Mouse (Mus musculus) megakaryocyte, embryonic 14.5 days (primary cell): ENCODE measurements around the gene Tmem109. TPM values are rescaled to one million over a fixed set of nuclear protein-coding genes. Genes with fewer than 3 reads are reported as not detected.
A peak's percentile ranks its signal among the peaks of the same experiment; 100 is the strongest.

Source experiments
- H3K27me3 ChIP-seq: replicated peaks from 2 replicates; pipeline ENCODE3; 2012; ENCODE audit warnings: inconsistent platforms
- H3K36me3 ChIP-seq: replicated peaks from 2 replicates; pipeline ENCODE3; 2012; ENCODE audit warnings: low read length, inconsistent platforms, mixed read lengths
- H3K4me1 ChIP-seq: 2 replicates; pipeline ENCODE4 v1.6.1; 2012; ENCODE audit warnings: inconsistent platforms
- H3K4me3 ChIP-seq: replicated peaks from 2 replicates; pipeline ENCODE3; 2012; ENCODE audit warnings: moderate library complexity, mild to moderate bottlenecking, inconsistent platforms
- H3K9me3 ChIP-seq: 2 replicates; pipeline ENCODE4 v1.6.1; 2012; ENCODE audit warnings: inconsistent platforms
- FLI1 ChIP-seq: IDR thresholded peaks from 2 replicates; pipeline ENCODE4 v1.6.1; 2012; ENCODE audit warnings: low read length, inconsistent platforms, mixed read lengths
- GATA1 ChIP-seq: IDR thresholded peaks from 3 replicates; pipeline ENCODE4 v1.6.1; 2012; ENCODE audit warnings: mixed read lengths, low read length, inconsistent platforms, borderline replicate concordance
- polyA plus RNA-seq: library from polyadenylated mRNA; stranded (reverse); fragments of >175 nt; gene quantifications from 2 replicates; pipeline ENCODE4 v1.2.3, GENCODE M21; 2012; ENCODE audit warnings: low replicate concordance; ENCODE audit not compliant: insufficient read depth

Gene Tmem109
- polyA plus RNA-seq, 1 experiment: 17.2 TPM

DNA sequence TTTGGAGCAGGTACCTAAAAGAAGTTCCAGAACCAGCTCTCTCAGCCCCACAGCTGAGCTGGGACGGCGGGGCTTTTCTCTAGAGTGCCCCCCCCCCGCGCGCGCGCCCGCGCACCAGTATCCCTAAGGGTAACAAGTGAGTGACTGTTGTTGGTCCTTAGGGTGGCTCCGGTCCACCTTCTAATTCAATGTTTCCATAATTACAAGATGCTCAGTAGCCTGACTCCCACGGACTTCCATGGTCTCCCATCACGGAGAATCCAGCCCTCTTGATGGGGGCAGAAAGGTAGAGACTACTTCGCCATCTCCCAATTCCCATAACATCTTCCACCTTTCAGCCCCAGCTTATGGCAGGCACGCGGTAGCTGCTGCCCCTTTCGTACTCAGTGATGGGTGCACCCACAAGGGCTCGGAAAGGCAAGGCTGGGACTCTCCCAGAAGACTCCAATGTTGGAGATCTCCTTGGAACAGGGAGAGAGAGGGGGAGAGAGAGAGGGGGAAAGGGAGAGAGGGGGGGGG, 13.1 kb downstream of the Tmem109 start:
- Histone ChIP-seq H3K36me3 (peaks cover 26% of the 10 kb centered on the region), H3K4me1 (peaks cover 16% of the 10 kb centered on the region), H3K27me3 (peaks cover 83% of the 10 kb centered on the region), H3K9me3 (peaks cover 5% of the 10 kb centered on the region; the same call in 1 of the 2 replicates), H3K4me3 (peak overlapping the region; percentile 13)
- TF ChIP-seq GATA1: no peak

DNA sequence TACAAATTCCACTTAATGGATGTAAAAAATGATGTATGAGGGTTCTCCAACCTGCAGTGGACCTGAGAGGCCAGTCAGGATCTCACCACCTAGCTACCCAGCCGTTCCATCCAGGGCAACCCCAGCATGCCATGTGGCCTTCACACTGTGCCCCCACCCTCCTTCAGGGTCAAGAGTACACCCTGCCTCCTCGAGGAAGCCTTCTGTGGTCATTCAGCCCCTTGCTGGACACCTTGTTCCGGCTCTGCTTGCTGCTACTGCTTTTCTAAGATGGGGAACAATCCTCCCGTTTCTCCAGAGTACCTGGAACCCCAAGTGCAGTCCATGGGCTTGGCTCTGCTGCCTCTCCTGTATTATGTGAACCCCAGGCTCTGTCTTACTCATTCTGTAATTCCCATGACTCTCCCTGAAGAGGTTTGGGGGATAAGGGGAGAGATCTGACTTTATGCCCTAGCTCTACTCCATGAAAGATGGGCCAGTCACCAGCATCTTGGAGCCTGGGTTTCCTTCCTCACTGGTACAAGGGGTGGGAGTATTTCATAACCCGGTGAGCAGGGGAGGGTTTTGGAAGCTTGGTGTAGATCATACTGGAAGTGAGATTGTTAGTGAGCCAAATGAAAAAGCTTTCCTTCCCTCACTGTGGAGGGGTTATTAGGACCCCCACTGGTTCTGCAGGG, 13.7 kb downstream of the Tmem109 start:
- no peak for TF ChIP-seq FLI1
- no peak for TF ChIP-seq GATA1
- peaks cover 20% of the 10 kb centered on the region for H3K36me3 ChIP-seq
- no peak overlapping the region for H3K4me3 ChIP-seq
- H3K4me1 ChIP-seq: peaks cover 16% of the 10 kb centered on the region
- H3K9me3 ChIP-seq: peaks cover 5% of the 10 kb centered on the region; the same call in 1 of the 2 replicates
- peaks cover 89% of the 10 kb centered on the region for H3K27me3 ChIP-seq

DNA sequence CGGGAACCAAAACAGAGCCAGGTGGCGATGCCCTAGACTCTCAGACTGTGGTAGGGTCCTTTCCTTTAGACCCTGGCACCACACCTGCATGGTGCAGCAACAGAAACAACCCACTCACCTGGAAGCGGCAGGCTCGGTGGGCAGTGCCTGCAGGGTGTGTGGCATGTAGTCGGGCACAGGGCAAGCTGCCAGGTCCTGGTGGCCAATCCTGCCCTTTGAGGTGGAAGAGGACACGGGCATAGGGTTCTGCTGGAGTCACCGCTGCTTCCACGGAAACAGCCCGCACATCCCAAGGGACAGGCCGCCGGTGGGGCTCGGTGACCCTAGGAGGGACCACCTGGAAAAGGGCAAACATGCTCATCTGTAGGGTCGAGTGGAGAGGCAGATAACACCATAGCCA, 15.4 kb downstream of the Tmem109 start:
- Histone ChIP-seq H3K9me3 (peaks cover 5% of the 10 kb centered on the region; the same call in 1 of the 2 replicates), H3K4me3 (no peak overlapping the region), H3K4me1 (peaks cover 16% of the 10 kb centered on the region), H3K36me3 (peaks cover 3% of the 10 kb centered on the region), H3K27me3 (peaks cover 93% of the 10 kb centered on the region)
- TF ChIP-seq FLI1 (no peak), GATA1 (no peak)

GRCm38 (mm10) chr19:10860072-10860497, 21.7 kb downstream of the Tmem109 start:
- TF ChIP-seq FLI1: no peak
- no peak for TF ChIP-seq GATA1
- peaks cover 95% of the 10 kb centered on the region for H3K27me3 ChIP-seq
- H3K9me3 ChIP-seq: no peaks in the 10 kb centered on the region
- H3K4me1 ChIP-seq: no peaks in the 10 kb centered on the region
- no peaks in the 10 kb centered on the region for H3K36me3 ChIP-seq
- no peak overlapping the region for H3K4me3 ChIP-seq

DNA sequence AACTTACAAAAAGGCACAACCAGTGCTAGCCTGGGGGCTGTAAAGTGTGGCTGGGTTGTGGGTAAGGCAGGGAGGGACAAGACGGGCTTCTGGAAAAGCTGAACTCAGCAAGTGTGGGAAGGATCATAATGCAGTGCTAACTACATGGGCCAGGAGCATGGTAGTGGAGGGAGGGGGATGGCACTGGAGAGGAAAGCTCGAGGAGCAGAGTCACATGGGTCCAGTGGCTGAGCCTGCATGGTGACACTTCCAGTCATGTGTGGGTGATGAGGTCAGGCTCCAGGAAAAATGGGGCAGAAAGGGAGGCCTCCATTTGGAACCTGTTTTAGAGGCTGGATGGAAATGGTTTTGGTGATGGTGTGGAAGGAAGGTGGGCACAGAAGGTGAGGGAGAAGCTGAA, 25.3 kb downstream of the Tmem109 start:
- no peak for TF ChIP-seq GATA1
- no peak for TF ChIP-seq FLI1
- H3K4me3 ChIP-seq: no peak overlapping the region
- H3K9me3 ChIP-seq: no peaks in the 10 kb centered on the region
- no peaks in the 10 kb centered on the region for H3K4me1 ChIP-seq
- peaks cover 97% of the 10 kb centered on the region for H3K27me3 ChIP-seq
- no peaks in the 10 kb centered on the region for H3K36me3 ChIP-seq

GRCm38 (mm10) chr19:10855422-10855821, 26.4 kb downstream of the Tmem109 start:
- H3K4me3 ChIP-seq: no peak overlapping the region
- H3K9me3 ChIP-seq: no peaks in the 10 kb centered on the region
- H3K27me3 ChIP-seq: peaks cover 98% of the 10 kb centered on the region
- no peaks in the 10 kb centered on the region for H3K4me1 ChIP-seq
- no peaks in the 10 kb centered on the region for H3K36me3 ChIP-seq
- TF ChIP-seq FLI1 (no peak), GATA1 (no peak)

GRCm38 (mm10) chr19:10847311-10848087, 34.3 kb downstream of the Tmem109 start:
- TF ChIP-seq FLI1: no peak
- no peak for TF ChIP-seq GATA1
- Histone ChIP-seq H3K4me1 (peaks cover 8% of the 10 kb centered on the region), H3K27me3 (peaks cover 91% of the 10 kb centered on the region), H3K4me3 (peak overlapping the region; percentile 59), H3K9me3 (no peaks in the 10 kb centered on the region; the same call in 1 of the 2 replicates), H3K36me3 (no peaks in the 10 kb centered on the region)

- peaks cover 91% of the 10 kb centered on the region for H3K27me3 ChIP-seq
- TF ChIP-seq FLI1: no peak
- TF ChIP-seq GATA1: no peak
- H3K36me3 ChIP-seq: no peaks in the 10 kb centered on the region
- peaks cover 20% of the 10 kb centered on the region for H3K4me1 ChIP-seq
- no peaks in the 10 kb centered on the region; the same call in 1 of the 2 replicates for H3K9me3 ChIP-seq
- peak overlapping the region; percentile 6 for H3K4me3 ChIP-seq
These were observed 35.7 kb downstream of the Tmem109 start for GRCm38 (mm10) chr19:10846150-10846549.

- no peak overlapping the region for H3K4me3 ChIP-seq
- H3K36me3 ChIP-seq: no peaks in the 10 kb centered on the region
- peaks cover 20% of the 10 kb centered on the region for H3K4me1 ChIP-seq
- TF ChIP-seq FLI1: no peak
- TF ChIP-seq GATA1: no peak
- peaks cover 88% of the 10 kb centered on the region for H3K27me3 ChIP-seq
- no peaks in the 10 kb centered on the region; the same call in 1 of the 2 replicates for H3K9me3 ChIP-seq
These were observed 36.3 kb downstream of the Tmem109 start for GRCm38 (mm10) chr19:10845454-10845853.

- Histone ChIP-seq H3K4me3 (peak overlapping the region; percentile 85), H3K36me3 (no peaks in the 10 kb centered on the region), H3K9me3 (no peaks in the 10 kb centered on the region; the same call in 1 of the 2 replicates), H3K27me3 (peaks cover 90% of the 10 kb centered on the region), H3K4me1 (peaks cover 20% of the 10 kb centered on the region)
- TF ChIP-seq GATA1 (no peak), FLI1 (no peak)
These were observed 37.6 kb downstream of the Tmem109 start for GRCm38 (mm10) chr19:10844206-10844605.
